ENCODE assay signal across 11 mouse cellular contexts in the genomic region with DNA sequence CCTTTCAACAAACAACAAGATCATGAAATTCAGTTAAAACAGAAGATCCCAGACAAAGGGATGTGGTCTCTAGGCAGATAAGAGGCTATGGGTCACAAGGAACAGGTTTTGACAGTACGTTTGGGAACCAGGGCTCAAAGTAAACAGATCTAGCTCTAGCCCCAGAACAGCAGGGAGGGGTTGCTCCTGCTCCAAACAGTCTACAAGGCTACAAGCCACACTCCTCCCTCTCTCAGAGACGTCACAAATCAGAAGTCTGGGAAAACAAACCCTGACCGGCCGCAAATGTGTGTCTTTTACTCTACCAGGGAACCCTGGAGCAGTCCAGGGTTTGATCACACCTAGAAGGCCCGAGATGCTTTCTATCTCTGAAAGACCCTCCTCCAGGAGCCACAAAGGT. TPM values are rescaled to one million over a fixed set of nuclear protein-coding genes. Genes with fewer than 3 reads are reported as not detected.
DNase-seq lines count a peak whose midpoint lies in the region; ATAC-seq and TF ChIP-seq lines count a peak whose summit lies in the region.
"Had no signal": no experiment of that assay in that cellular context is flagged by ENCODE, and none has a peak within 500 bp of the region (broad histone marks: within the 10 kb centered on the region; RNA-seq: fewer than 3 reads in every experiment).

No protein-coding gene starts in this region.

- WGBS in heart, embryonic 13.5 days, result 61% methylated on average over 5 of the region's 5 CpGs
- 43% methylated on average over 5 of the region's 5 CpGs for WGBS in lung, postnatal 0 days
- WGBS in embryonic facial prominence, embryonic 14.5 days, result 41% methylated on average over 5 of the region's 5 CpGs
- 43% methylated on average over 5 of the region's 5 CpGs for WGBS in limb, embryonic 13.5 days

- no peak for DNase-seq in heart, postnatal 10 days
- peak; percentile 35 for DNase-seq in lung, postnatal 0 days (ENCODE audit: low spot score)
- no peak for DNase-seq in lung, adult 18-20 months
- no peak for DNase-seq in embryonic facial prominence, embryonic 14.5 days (ENCODE audit: low spot score)
- no peak for DNase-seq in spleen, postnatal 4 days (ENCODE audit: low spot score in 2 of 2)
- DNase-seq: cerebellum, postnatal 14 days; kidney, adult 2 months had no signal

- peaks cover 98% of the 10 kb centered on the region for H3K4me1 ChIP-seq in heart, embryonic 13.5 days
- H3K4me1 ChIP-seq in lung, postnatal 0 days (ENCODE audit: insufficient read depth, low read depth, low read length), result peaks cover 40% of the 10 kb centered on the region
- peaks cover 45% of the 10 kb centered on the region for H3K4me1 ChIP-seq in embryonic facial prominence, embryonic 14.5 days (ENCODE audit: control insufficient read depth, insufficient read depth, low read length)
- H3K4me1 ChIP-seq in limb, embryonic 13.5 days, result peaks cover 68% of the 10 kb centered on the region

- H3K36me3 ChIP-seq in heart, embryonic 13.5 days, result peaks cover 19% of the 10 kb centered on the region
- H3K36me3 ChIP-seq in lung, postnatal 0 days (ENCODE audit: insufficient read depth, low read length), result peaks cover 5% of the 10 kb centered on the region; the same call in 1 of the 2 replicates
- peaks cover 7% of the 10 kb centered on the region for H3K36me3 ChIP-seq in embryonic facial prominence, embryonic 14.5 days (ENCODE audit: control insufficient read depth, insufficient read depth, low read length)
- H3K36me3 ChIP-seq in limb, embryonic 13.5 days, result peaks cover 17% of the 10 kb centered on the region

- peak overlapping the region; percentile 68 for H3K27ac ChIP-seq in heart, embryonic 13.5 days (replicated peaks)
- H3K27ac ChIP-seq in lung, postnatal 0 days (ENCODE audit: low read length), result no peak overlapping the region
- H3K27ac ChIP-seq in embryonic facial prominence, embryonic 14.5 days (replicated peaks; ENCODE audit: low read depth, low read length), result peak overlapping the region; percentile 71; the same call in 1 of the 2 replicates
- 0 out of 2 replicates have a peak overlapping the region, but pooled peaks have one; percentile 44 for H3K27ac ChIP-seq in limb, embryonic 13.5 days
- H3K27ac ChIP-seq: liver, embryonic 15.5 days had no signal

- H3K4me3 ChIP-seq in heart, embryonic 13.5 days, result no peak overlapping the region
- no peak overlapping the region for H3K4me3 ChIP-seq in lung, postnatal 0 days (ENCODE audit: low read depth, low read length)
- H3K4me3 ChIP-seq in embryonic facial prominence, embryonic 14.5 days (ENCODE audit: low read depth, low read length), result no peak overlapping the region
- no peak overlapping the region for H3K4me3 ChIP-seq in limb, embryonic 13.5 days
- H3K4me3 ChIP-seq: liver, embryonic 15.5 days had no signal

- no peak for TF ChIP-seq EP300 in lung, postnatal 0 days (IDR thresholded peaks at IDR 0.05)

- no peak for ATAC-seq in heart, embryonic 13.5 days (ENCODE audit: extremely low read depth, insufficient number of reproducible peaks, low FRiP score, low TSS enrichment)
- ATAC-seq in lung, postnatal 0 days, result no peak
- ATAC-seq in embryonic facial prominence, embryonic 14.5 days (ENCODE audit: low read depth), result no peak
- ATAC-seq in limb, embryonic 13.5 days (ENCODE audit: low FRiP score, low read depth), result no peak
- ATAC-seq: Patski had no signal

- intact Hi-C loops in heart, postnatal 10 days (cut with DNase I), result no loop called here

- peak overlapping the region; percentile 64 for H3K9ac ChIP-seq in heart, embryonic 13.5 days
- H3K9ac ChIP-seq in lung, postnatal 0 days (replicated peaks; ENCODE audit: low read depth), result no peak overlapping the region
- H3K9ac ChIP-seq in embryonic facial prominence, embryonic 14.5 days (ENCODE audit: low read depth, low read length), result no peak overlapping the region
- 0 out of 2 replicates have a peak overlapping the region, but pooled peaks have one; percentile 32 for H3K9ac ChIP-seq in limb, embryonic 13.5 days
- H3K9ac ChIP-seq: liver, embryonic 15.5 days had no signal

- no peaks in the 10 kb centered on the region for H3K9me3 ChIP-seq in heart, embryonic 13.5 days
- H3K9me3 ChIP-seq in lung, postnatal 0 days (ENCODE audit: low read length), result no peaks in the 10 kb centered on the region
- no peaks in the 10 kb centered on the region for H3K9me3 ChIP-seq in embryonic facial prominence, embryonic 14.5 days (ENCODE audit: control insufficient read depth, low read length)
- H3K9me3 ChIP-seq in limb, embryonic 13.5 days, result no peaks in the 10 kb centered on the region
- H3K9me3 ChIP-seq: liver, embryonic 15.5 days had no signal

- no peak overlapping the region for H3K4me2 ChIP-seq in heart, embryonic 13.5 days
- no peak overlapping the region for H3K4me2 ChIP-seq in lung, postnatal 0 days (replicated peaks; ENCODE audit: low read depth, low read length)
- H3K4me2 ChIP-seq in embryonic facial prominence, embryonic 14.5 days (ENCODE audit: low read depth, low read length), result no peak overlapping the region
- H3K4me2 ChIP-seq in limb, embryonic 13.5 days (replicated peaks), result no peak overlapping the region
- H3K4me2 ChIP-seq: liver, embryonic 15.5 days had no signal

- no peak for TF ChIP-seq CTCF in lung, postnatal 0 days (IDR thresholded peaks at IDR 0.05)

- no peaks in the 10 kb centered on the region for H3K27me3 ChIP-seq in heart, embryonic 13.5 days (replicated peaks)
- H3K27me3 ChIP-seq in lung, postnatal 0 days (replicated peaks; ENCODE audit: insufficient read depth, low read length), result no peaks in the 10 kb centered on the region
- no peaks in the 10 kb centered on the region for H3K27me3 ChIP-seq in embryonic facial prominence, embryonic 14.5 days (replicated peaks; ENCODE audit: control insufficient read depth, insufficient read depth, low read length)
- no peaks in the 10 kb centered on the region for H3K27me3 ChIP-seq in limb, embryonic 13.5 days
- H3K27me3 ChIP-seq: liver, embryonic 15.5 days; Patski had no signal

RNA-seq across cellular contexts. Expression of a gene that starts 19.0 kb away (rescaled TPM):
- polyA plus RNA-seq in heart, embryonic 13.5 days (2015; fragmentation: Nextera tagmentation; extraction: Ambion mirVana), result 82.9 and 89.4 TPM in 2 replicates
- 100 to 1,000 TPM; 106 to 139 TPM for total RNA-seq in heart, postnatal 10 days (2021)
- polyA plus RNA-seq in lung, postnatal 0 days (2015; fragmentation: Nextera tagmentation; extraction: Ambion mirVana), result 65.6 and 79.0 TPM in 2 replicates
- polyA plus RNA-seq in embryonic facial prominence, embryonic 14.5 days (2014; fragmentation: Nextera tagmentation; extraction: Ambion mirVana), result 44.0 and 47.2 TPM in 2 replicates
- polyA plus RNA-seq in limb, embryonic 13.5 days (2015; fragmentation: Nextera tagmentation; extraction: Ambion mirVana), result 61.9 and 68.6 TPM in 2 replicates

RNA-seq across cellular contexts. Expression of a gene that starts 21.6 kb away (rescaled TPM):
- 25.6 and 29.3 TPM in 2 replicates for polyA plus RNA-seq in heart, embryonic 13.5 days (2015; fragmentation: Nextera tagmentation; extraction: Ambion mirVana)
- 10 to 100 TPM; 37.9 to 38.1 TPM for total RNA-seq in heart, postnatal 10 days (2021)
- polyA plus RNA-seq in lung, postnatal 0 days (2015; fragmentation: Nextera tagmentation; extraction: Ambion mirVana), result 15.8 and 16.7 TPM in 2 replicates
- polyA plus RNA-seq in embryonic facial prominence, embryonic 14.5 days (2014; fragmentation: Nextera tagmentation; extraction: Ambion mirVana), result 27.9 and 29.3 TPM in 2 replicates
- 35.6 and 36.1 TPM in 2 replicates for polyA plus RNA-seq in limb, embryonic 13.5 days (2015; fragmentation: Nextera tagmentation; extraction: Ambion mirVana)

RNA-seq across cellular contexts. Expression of a gene that starts 25.9 kb away (rescaled TPM):
- polyA plus RNA-seq in heart, embryonic 13.5 days (2015; fragmentation: Nextera tagmentation; extraction: Ambion mirVana), result 80.7 and 97.0 TPM in 2 replicates
- 10 to 100 TPM; 58.5 to 61.4 TPM for total RNA-seq in heart, postnatal 10 days (2021)
- polyA plus RNA-seq in lung, postnatal 0 days (2015; fragmentation: Nextera tagmentation; extraction: Ambion mirVana), result 74.7 and 79.9 TPM in 2 replicates
- 92.9 and 98.4 TPM in 2 replicates for polyA plus RNA-seq in embryonic facial prominence, embryonic 14.5 days (2014; fragmentation: Nextera tagmentation; extraction: Ambion mirVana)
- polyA plus RNA-seq in limb, embryonic 13.5 days (2015; fragmentation: Nextera tagmentation; extraction: Ambion mirVana), result 134 and 145 TPM in 2 replicates

RNA-seq across cellular contexts. Expression of a gene that starts 37.7 kb away (rescaled TPM):
- polyA plus RNA-seq in heart, embryonic 13.5 days (2015; fragmentation: Nextera tagmentation; extraction: Ambion mirVana), result 12.3 and 13.5 TPM in 2 replicates
- 1 to 10 TPM; 1.7 to 1.8 TPM for total RNA-seq in heart, postnatal 10 days (2021)
- polyA plus RNA-seq in lung, postnatal 0 days (2015; fragmentation: Nextera tagmentation; extraction: Ambion mirVana), result 0.88 and 1.3 TPM in 2 replicates
- 11.7 and 12.6 TPM in 2 replicates for polyA plus RNA-seq in embryonic facial prominence, embryonic 14.5 days (2014; fragmentation: Nextera tagmentation; extraction: Ambion mirVana)
- polyA plus RNA-seq in limb, embryonic 13.5 days (2015; fragmentation: Nextera tagmentation; extraction: Ambion mirVana), result 15.8 and 16.1 TPM in 2 replicates

RNA-seq across cellular contexts. Expression of a gene that starts 54.8 kb away (rescaled TPM):
- polyA plus RNA-seq in heart, embryonic 13.5 days (2015; fragmentation: Nextera tagmentation; extraction: Ambion mirVana), result 32.4 and 38.4 TPM in 2 replicates
- total RNA-seq in heart, postnatal 10 days (2021), result 10 to 100 TPM; 13.7 to 14.7 TPM
- 17.6 and 18.9 TPM in 2 replicates for polyA plus RNA-seq in lung, postnatal 0 days (2015; fragmentation: Nextera tagmentation; extraction: Ambion mirVana)
- 30.0 and 31.1 TPM in 2 replicates for polyA plus RNA-seq in embryonic facial prominence, embryonic 14.5 days (2014; fragmentation: Nextera tagmentation; extraction: Ambion mirVana)
- polyA plus RNA-seq in limb, embryonic 13.5 days (2015; fragmentation: Nextera tagmentation; extraction: Ambion mirVana), result 44.7 and 46.1 TPM in 2 replicates

Comparison
In these comparisons a context has a peak if more than half of its experiments do, and no peak if none do; other contexts are left out.
1. H3K9ac ChIP-seq: peak in heart, embryonic 13.5 days (single experiment) and limb, embryonic 13.5 days (single experiment); none in lung, postnatal 0 days (single experiment) and embryonic facial prominence, embryonic 14.5 days (single experiment).